Mouse (Mus musculus) testis, postnatal 14 days (tissue): Measurements from ENCODE around the gene Nt5c2.

Experiments used
- DNase-seq: peaks from one replicate; pipeline ENCODE4 v3.0.0; 2021; ENCODE audit warnings: low spot score

Nt5c2 gene

GRCm38 (mm10) chr19:46886826-46887225, 128.1 kb downstream of the Nt5c2 start:
- no peak for DNase-seq

- DNase-seq = no peak
Measured at GRCm38 (mm10) chr19:46885365-46885764, 129.6 kb downstream of the Nt5c2 start.

GRCm38 (mm10) chr19:46879876-46880275, 135.1 kb downstream of the Nt5c2 start:
- DNase-seq = no peak

GRCm38 (mm10) chr19:46878346-46878745, 136.6 kb downstream of the Nt5c2 start:
- DNase-seq = no peak

- no peak for DNase-seq
Measured at GRCm38 (mm10) chr19:46877886-46878285, 137.1 kb downstream of the Nt5c2 start.

GRCm38 (mm10) chr19:46875790-46876189, 139.2 kb downstream of the Nt5c2 start:
- DNase-seq = peak; percentile 50

- DNase-seq = no peak
Measured at GRCm38 (mm10) chr19:46873924-46874323, 141.0 kb downstream of the Nt5c2 start.

GRCm38 (mm10) chr19:46871651-46872050, 143.3 kb downstream of the Nt5c2 start:
- no peak for DNase-seq

GRCm38 (mm10) chr19:46871096-46871495, 143.9 kb downstream of the Nt5c2 start:
- DNase-seq = no peak

- peak; percentile 46 for DNase-seq
Measured at GRCm38 (mm10) chr19:46869526-46869925, 145.4 kb downstream of the Nt5c2 start.

- no peak for DNase-seq
Measured at GRCm38 (mm10) chr19:46869049-46869448, 145.9 kb downstream of the Nt5c2 start.

GRCm38 (mm10) chr19:46865381-46865780, 149.6 kb downstream of the Nt5c2 start:
- no peak for DNase-seq

GRCm38 (mm10) chr19:46864731-46865331, 150.1 kb downstream of the Nt5c2 start:
- no peak for DNase-seq

GRCm38 (mm10) chr19:46864079-46864478, 150.9 kb downstream of the Nt5c2 start:
- no peak for DNase-seq

- DNase-seq = no peak
Measured at GRCm38 (mm10) chr19:46863236-46863927, 151.6 kb downstream of the Nt5c2 start.

- no peak for DNase-seq
Measured at GRCm38 (mm10) chr19:46862556-46862955, 152.4 kb downstream of the Nt5c2 start.

- DNase-seq = no peak
Measured at GRCm38 (mm10) chr19:46858200-46858599, 156.8 kb downstream of the Nt5c2 start.

GRCm38 (mm10) chr19:46857277-46857989, 157.5 kb downstream of the Nt5c2 start:
- DNase-seq = no peak

- no peak for DNase-seq
Measured at GRCm38 (mm10) chr19:46856780-46857179, 158.2 kb downstream of the Nt5c2 start.

- no peak for DNase-seq
Measured at GRCm38 (mm10) chr19:46856232-46856631, 158.7 kb downstream of the Nt5c2 start.

- DNase-seq = no peak
Measured at GRCm38 (mm10) chr19:46849443-46849997, 165.4 kb downstream of the Nt5c2 start.

- no peak for DNase-seq
Measured at GRCm38 (mm10) chr19:46848381-46849268, 166.3 kb downstream of the Nt5c2 start.
